Mouse (Mus musculus) stomach, postnatal 0 days (tissue): ENCODE data around the gene Wscd1.

Experiments
- CTCF ChIP-seq: IDR thresholded peaks from 2 replicates; pipeline ENCODE4 v1.5.1; 2016; ENCODE audit warnings: antibody characterized with exemption, low read depth, mild to moderate bottlenecking, moderate library complexity
- EP300 ChIP-seq: optimal IDR thresholded peaks from 2 replicates; pipeline ENCODE3; 2016; ENCODE audit warnings: antibody characterized with exemption

GRCm38 (mm10) chr11:71824971-71825370 lies 75.3 kb downstream of the Wscd1 start:
- TF ChIP-seq CTCF (no peak), EP300 (no peak)
